Mouse (Mus musculus): ENCODE measurements around the gene Ajap1. TPM values are rescaled to one million over a fixed set of nuclear protein-coding genes. Genes with fewer than 3 reads are reported as not detected.

The Ajap1 gene
- polyA plus RNA-seq, 1 experiment from 2014 or later = 0.35 TPM

- Histone ChIP-seq H3K4me2 (replicated peaks; ENCODE audit: low read depth, low read length) (0 out of 2 replicates have a peak overlapping the region, but pooled peaks have one; percentile 27), H3K4me3 (ENCODE audit: low read depth, low read length) (no peak overlapping the region), H3K9ac (replicated peaks; ENCODE audit: low read depth) (no peak overlapping the region), H3K36me3 (ENCODE audit: insufficient read depth, low read length) (no peaks in the 10 kb centered on the region), H3K4me1 (ENCODE audit: insufficient read depth, low read depth, low read length) (no peaks in the 10 kb centered on the region), H3K9me3 (ENCODE audit: low read length) (no peaks in the 10 kb centered on the region), H3K27me3 (replicated peaks; ENCODE audit: insufficient read depth, low read length) (peaks cover 46% of the 10 kb centered on the region), H3K27ac (ENCODE audit: low read length) (no peak overlapping the region)
- TF ChIP-seq EP300 (IDR thresholded peaks at IDR 0.05) (no peak), CTCF (IDR thresholded peaks at IDR 0.05) (no peak)
- WGBS = 1% methylated on average over 68 of the region's 71 CpGs
- no peak for ATAC-seq
- DNase-seq (ENCODE audit: low spot score) = no peak
Measured at GRCm38 (mm10) chr4:153481361-153482234, 1.0 kb downstream of the Ajap1 start.

- 5% methylated on average over 19 of the region's 19 CpGs for WGBS
- no peaks in the 10 kb centered on the region for H3K4me1 ChIP-seq (ENCODE audit: insufficient read depth, low read depth, low read length)
- no peak for TF ChIP-seq EP300 (IDR thresholded peaks at IDR 0.05)
- TF ChIP-seq CTCF (IDR thresholded peaks at IDR 0.05) = peak; percentile 53
- H3K27ac ChIP-seq (ENCODE audit: low read length) = no peak overlapping the region
- DNase-seq (ENCODE audit: low spot score) (no peak), ATAC-seq (no peak)
- peaks cover 46% of the 10 kb centered on the region for H3K27me3 ChIP-seq (replicated peaks; ENCODE audit: insufficient read depth, low read length)
- no peak overlapping the region for H3K4me2 ChIP-seq (replicated peaks; ENCODE audit: low read depth, low read length)
- no peaks in the 10 kb centered on the region for H3K9me3 ChIP-seq (ENCODE audit: low read length)
- H3K36me3 ChIP-seq (ENCODE audit: insufficient read depth, low read length) = no peaks in the 10 kb centered on the region
- no peak overlapping the region for H3K4me3 ChIP-seq (ENCODE audit: low read depth, low read length)
- no peak overlapping the region for H3K9ac ChIP-seq (replicated peaks; ENCODE audit: low read depth)
Measured at GRCm38 (mm10) chr4:153480551-153481262, 1.9 kb downstream of the Ajap1 start.

GRCm38 (mm10) chr4:153479144-153479543 is 3.5 kb downstream of the Ajap1 start:
- Histone ChIP-seq H3K9me3 (ENCODE audit: low read length) (no peaks in the 10 kb centered on the region), H3K27ac (ENCODE audit: low read length) (no peak overlapping the region), H3K4me2 (replicated peaks; ENCODE audit: low read depth, low read length) (no peak overlapping the region), H3K36me3 (ENCODE audit: insufficient read depth, low read length) (no peaks in the 10 kb centered on the region), H3K4me1 (ENCODE audit: insufficient read depth, low read depth, low read length) (no peaks in the 10 kb centered on the region), H3K4me3 (ENCODE audit: low read depth, low read length) (no peak overlapping the region), H3K27me3 (replicated peaks; ENCODE audit: insufficient read depth, low read length) (peaks cover 43% of the 10 kb centered on the region), H3K9ac (replicated peaks; ENCODE audit: low read depth) (no peak overlapping the region)
- TF ChIP-seq EP300 (IDR thresholded peaks at IDR 0.05) (no peak), CTCF (IDR thresholded peaks at IDR 0.05) (no peak)
- no peak for DNase-seq (ENCODE audit: low spot score)
- ATAC-seq = no peak
- WGBS = 29% methylated on average over 8 of the region's 8 CpGs

- Histone ChIP-seq H3K27ac (ENCODE audit: low read length) (no peak overlapping the region), H3K36me3 (ENCODE audit: insufficient read depth, low read length) (no peaks in the 10 kb centered on the region), H3K27me3 (replicated peaks; ENCODE audit: insufficient read depth, low read length) (no peaks in the 10 kb centered on the region), H3K9me3 (ENCODE audit: low read length) (no peaks in the 10 kb centered on the region), H3K4me3 (ENCODE audit: low read depth, low read length) (no peak overlapping the region), H3K9ac (replicated peaks; ENCODE audit: low read depth) (no peak overlapping the region), H3K4me1 (ENCODE audit: insufficient read depth, low read depth, low read length) (no peaks in the 10 kb centered on the region), H3K4me2 (replicated peaks; ENCODE audit: low read depth, low read length) (no peak overlapping the region)
- DNase-seq (ENCODE audit: low spot score) (no peak), ATAC-seq (no peak)
- TF ChIP-seq EP300 (IDR thresholded peaks at IDR 0.05) (no peak), CTCF (IDR thresholded peaks at IDR 0.05) (no peak)
- WGBS = 63% methylated on average over 4 of the region's 4 CpGs
Measured at GRCm38 (mm10) chr4:153473480-153474252, 8.9 kb downstream of the Ajap1 start.

GRCm38 (mm10) chr4:153469712-153470111 is 12.9 kb downstream of the Ajap1 start:
- Histone ChIP-seq H3K27ac (ENCODE audit: low read length) (no peak overlapping the region), H3K4me1 (ENCODE audit: insufficient read depth, low read depth, low read length) (no peaks in the 10 kb centered on the region), H3K9me3 (ENCODE audit: low read length) (no peaks in the 10 kb centered on the region), H3K4me2 (replicated peaks; ENCODE audit: low read depth, low read length) (no peak overlapping the region), H3K36me3 (ENCODE audit: insufficient read depth, low read length) (no peaks in the 10 kb centered on the region), H3K9ac (replicated peaks; ENCODE audit: low read depth) (no peak overlapping the region), H3K27me3 (replicated peaks; ENCODE audit: insufficient read depth, low read length) (no peaks in the 10 kb centered on the region), H3K4me3 (ENCODE audit: low read depth, low read length) (no peak overlapping the region)
- WGBS = 85% methylated on average over 15 of the region's 15 CpGs
- DNase-seq (ENCODE audit: low spot score) (no peak), ATAC-seq (no peak)
- TF ChIP-seq CTCF (IDR thresholded peaks at IDR 0.05) (no peak), EP300 (IDR thresholded peaks at IDR 0.05) (no peak)

- no peak for DNase-seq (ENCODE audit: low spot score)
- 68% methylated on average over 15 of the region's 15 CpGs for WGBS
- ATAC-seq = no peak
- no peak overlapping the region for H3K27ac ChIP-seq (ENCODE audit: low read length)
- H3K4me1 ChIP-seq (ENCODE audit: insufficient read depth, low read depth, low read length) = no peaks in the 10 kb centered on the region
- H3K27me3 ChIP-seq (replicated peaks; ENCODE audit: insufficient read depth, low read length) = no peaks in the 10 kb centered on the region
- TF ChIP-seq EP300 (IDR thresholded peaks at IDR 0.05) (no peak), CTCF (IDR thresholded peaks at IDR 0.05) (no peak)
- H3K4me3 ChIP-seq (ENCODE audit: low read depth, low read length) = no peak overlapping the region
- no peak overlapping the region for H3K9ac ChIP-seq (replicated peaks; ENCODE audit: low read depth)
- no peaks in the 10 kb centered on the region for H3K9me3 ChIP-seq (ENCODE audit: low read length)
- H3K4me2 ChIP-seq (replicated peaks; ENCODE audit: low read depth, low read length) = no peak overlapping the region
- H3K36me3 ChIP-seq (ENCODE audit: insufficient read depth, low read length) = no peaks in the 10 kb centered on the region
Measured at GRCm38 (mm10) chr4:153459934-153460333, 22.7 kb downstream of the Ajap1 start.

Data from lung, postnatal 0 days (tissue).